Mouse (Mus musculus) liver, embryonic 11.5 days (tissue): Measurements from ENCODE around the gene Msi2. TPM values are rescaled to one million over a fixed set of nuclear protein-coding genes. Genes with fewer than 3 reads are reported as not detected.

ENCODE experiments used
- ATAC-seq: fragments of 200-750 bp; cut with Nextera tagmentation; replicated peaks from 2 replicates; pipeline ENCODE4 v1.8.0; 2017; ENCODE audit warnings: moderate number of reproducible peaks, mild to moderate bottlenecking, moderate TSS enrichment, moderate library complexity; ENCODE audit not compliant: low FRiP score
- DNase-seq: peaks from one replicate; pipeline ENCODE4 v3.0.0-alpha.2; 2017; ENCODE audit warnings: low spot score
- H3K27ac ChIP-seq: fragments of 300-500 bp; sonication (generic); 2 replicates; pipeline ENCODE4 v1.5.1; 2014; ENCODE audit warnings: mild to moderate bottlenecking, low read depth, low read length, control low read depth
- H3K27me3 ChIP-seq: fragments of 300-500 bp; sonication (generic); replicated peaks from 2 replicates; pipeline ENCODE4 v1.6.1; 2014; ENCODE audit warnings: low read length, mixed read lengths; ENCODE audit not compliant: control insufficient read depth, insufficient read depth
- H3K36me3 ChIP-seq: fragments of 300-500 bp; sonication (generic); 2 replicates; pipeline ENCODE4 v1.6.1; 2014; ENCODE audit warnings: mild to moderate bottlenecking, low read length, moderate library complexity, mixed read lengths; ENCODE audit not compliant: control insufficient read depth, insufficient read depth
- H3K4me1 ChIP-seq: fragments of 300-500 bp; sonication (generic); replicated peaks from 2 replicates; pipeline ENCODE4 v1.6.1; 2014; ENCODE audit warnings: low read length, mixed read lengths; ENCODE audit not compliant: control insufficient read depth, insufficient read depth
- H3K4me2 ChIP-seq: fragments of 300-500 bp; sonication (generic); 2 replicates; pipeline ENCODE4 v1.6.1; 2014; ENCODE audit warnings: mild to moderate bottlenecking, control low read depth, moderate library complexity
- H3K4me3 ChIP-seq: fragments of 300-500 bp; sonication (generic); 2 replicates; pipeline ENCODE4 v1.5.1; 2014; ENCODE audit warnings: low read depth, low read length, control low read depth
- H3K9ac ChIP-seq: fragments of 300-500 bp; sonication (generic); 2 replicates; pipeline ENCODE4 v1.6.1; 2014; ENCODE audit warnings: low read depth, low read length, control low read depth
- H3K9me3 ChIP-seq: fragments of 300-500 bp; sonication (generic); 2 replicates; pipeline ENCODE4 v1.6.1; 2016; ENCODE audit warnings: low read length, inconsistent platforms, mixed read lengths; ENCODE audit not compliant: control insufficient read depth
- WGBS: fragments of 180-500 bp; shearing (Covaris S2); extraction: QIAGEN DNeasy Blood & Tissue Kit; methylation state at CpG from one replicate; pipeline ENCODE4 v1.1.7; 2014; 5-methylcytosine and 5-hydroxymethylcytosine counted together
- polyA plus RNA-seq: library from polyadenylated mRNA; unstranded; fragments of >200 nt; fragmentation: Nextera tagmentation; extraction: Ambion mirVana; gene quantifications from 2 replicates; pipeline ENCODE4 v1.2.1, GENCODE M21; 2014

Msi2 gene
- polyA plus RNA-seq, 1 experiment from 2014 or later, result 8.2 TPM

- Histone ChIP-seq H3K36me3 (peaks cover 4% of the 10 kb centered on the region; the same call in 1 of the 2 replicates), H3K9ac (peak overlapping the region; percentile 30; the same call in 1 of the 2 replicates), H3K27ac (peak overlapping the region; percentile 53), H3K4me1 (peaks cover 38% of the 10 kb centered on the region), H3K4me2 (peak overlapping the region; percentile 33; the same call in 1 of the 2 replicates), H3K4me3 (no peak overlapping the region), H3K9me3 (no peaks in the 10 kb centered on the region), H3K27me3 (no peaks in the 10 kb centered on the region)
- 50% methylated on average over 14 of the region's 14 CpGs for WGBS
- ATAC-seq, result no peak
- no peak for DNase-seq
Observed at GRCm38 (mm10) chr11:88689831-88690459, 28.4 kb downstream of the Msi2 start.

- Histone ChIP-seq H3K4me3 (no peak overlapping the region), H3K9me3 (no peaks in the 10 kb centered on the region), H3K36me3 (peaks cover 6% of the 10 kb centered on the region), H3K4me1 (peaks cover 34% of the 10 kb centered on the region), H3K27me3 (no peaks in the 10 kb centered on the region), H3K27ac (no peak overlapping the region), H3K9ac (no peak overlapping the region), H3K4me2 (no peak overlapping the region)
- WGBS, result 84% methylated on average over 8 of the region's 8 CpGs
- no peak for DNase-seq
- ATAC-seq, result no peak; the same call in 1 of the 2 replicates
Observed at GRCm38 (mm10) chr11:88688644-88689043, 29.7 kb downstream of the Msi2 start.

GRCm38 (mm10) chr11:88687711-88688110 is 30.6 kb downstream of the Msi2 start:
- WGBS, result 79% methylated on average over 12 of the region's 12 CpGs
- Histone ChIP-seq H3K9me3 (no peaks in the 10 kb centered on the region), H3K27me3 (no peaks in the 10 kb centered on the region), H3K9ac (no peak overlapping the region), H3K4me1 (peaks cover 29% of the 10 kb centered on the region), H3K4me2 (peak overlapping the region; percentile 35), H3K36me3 (peaks cover 6% of the 10 kb centered on the region), H3K4me3 (no peak overlapping the region), H3K27ac (peak overlapping the region; percentile 32; the same call in 1 of the 2 replicates)
- no peak for ATAC-seq
- DNase-seq, result no peak

- Histone ChIP-seq H3K27ac (no peak overlapping the region), H3K4me1 (peaks cover 23% of the 10 kb centered on the region)
- 69% methylated on average over 5 of the region's 5 CpGs for whole genome bisulfite sequencing
Observed at GRCm38 (mm10) chr11:88687010-88687409, 31.3 kb downstream of the Msi2 start.

GRCm38 (mm10) chr11:88686061-88686460 is 32.3 kb downstream of the Msi2 start:
- no peak for DNase-seq
- Histone ChIP-seq H3K9ac (no peak overlapping the region), H3K4me1 (peaks cover 14% of the 10 kb centered on the region), H3K27me3 (no peaks in the 10 kb centered on the region), H3K27ac (no peak overlapping the region), H3K36me3 (peaks cover 6% of the 10 kb centered on the region), H3K4me2 (no peak overlapping the region), H3K4me3 (no peak overlapping the region), H3K9me3 (no peaks in the 10 kb centered on the region)
- 86% methylated on average over 7 of the region's 7 CpGs for WGBS
- no peak for ATAC-seq

More at GRCm38 (mm10) chr11:88687010-88687409, 31.3 kb downstream of the Msi2 start:
- no peak for ATAC-seq
- Histone ChIP-seq H3K4me2 (no peak overlapping the region), H3K9ac (no peak overlapping the region), H3K27me3 (no peaks in the 10 kb centered on the region), H3K9me3 (no peaks in the 10 kb centered on the region), H3K4me3 (no peak overlapping the region), H3K36me3 (peaks cover 6% of the 10 kb centered on the region)
- DNase-seq, result no peak

GRCm38 (mm10) chr11:88683026-88683770 is 35.1 kb downstream of the Msi2 start:
- Histone ChIP-seq H3K9ac (no peak overlapping the region), H3K4me3 (no peak overlapping the region), H3K36me3 (peaks cover 2% of the 10 kb centered on the region; the same call in 1 of the 2 replicates), H3K27ac (no peak overlapping the region; the same call in 1 of the 2 replicates), H3K4me2 (no peak overlapping the region), H3K9me3 (no peaks in the 10 kb centered on the region), H3K27me3 (no peaks in the 10 kb centered on the region), H3K4me1 (no peaks in the 10 kb centered on the region)
- DNase-seq (no peak), ATAC-seq (no peak)
- WGBS, result 82% methylated on average over 14 of the region's 14 CpGs

- Histone ChIP-seq H3K4me2 (no peak overlapping the region), H3K4me1 (no peaks in the 10 kb centered on the region; the same call in 1 of the 2 replicates), H3K4me3 (no peak overlapping the region), H3K9ac (no peak overlapping the region), H3K9me3 (no peaks in the 10 kb centered on the region), H3K27ac (no peak overlapping the region), H3K36me3 (peaks cover 4% of the 10 kb centered on the region; the same call in 1 of the 2 replicates), H3K27me3 (no peaks in the 10 kb centered on the region)
- DNase-seq, result no peak
- no peak for ATAC-seq
- WGBS, result 91% methylated on average over 7 of the region's 7 CpGs
Observed at GRCm38 (mm10) chr11:88677350-88677749, 41.0 kb downstream of the Msi2 start.

GRCm38 (mm10) chr11:88676597-88676996 is 41.7 kb downstream of the Msi2 start:
- no peaks in the 10 kb centered on the region for H3K27me3 ChIP-seq
- H3K4me3 ChIP-seq, result no peak overlapping the region
- WGBS, result 73% methylated on average over 2 of the region's 2 CpGs
- peaks cover 4% of the 10 kb centered on the region; the same call in 1 of the 2 replicates for H3K36me3 ChIP-seq
- no peaks in the 10 kb centered on the region; the same call in 1 of the 2 replicates for H3K4me1 ChIP-seq
- no peaks in the 10 kb centered on the region for H3K9me3 ChIP-seq
- no peak overlapping the region for H3K27ac ChIP-seq
- no peak overlapping the region for H3K4me2 ChIP-seq
- no peak overlapping the region for H3K9ac ChIP-seq
- no peak for DNase-seq
- no peak for ATAC-seq
